Mouse (Mus musculus) adrenal gland, adult 18-20 months (tissue): ENCODE data around the gene Guk1. TPM values are rescaled to one million over a fixed set of nuclear protein-coding genes. Genes with fewer than 3 reads are reported as not detected.

Source experiments
- DNase-seq, 2 experiments: peaks; one replicate each; pipeline ENCODE4 v3.0.0; 2021 to 2022; ENCODE audit warnings: low spot score in 2 of 2
- total RNA-seq, 2 experiments: library from RNA; stranded (reverse); gene quantifications; 1 replicate in 1 of 2; 2 replicates in 1 of 2; pipeline ENCODE4 v1.2.3; 2021

Guk1 gene
- total RNA-seq, 2 experiments from 2014 or later, result 57.3 to 71.5 TPM

GRCm38 (mm10) chr11:59165616-59166241 lies 26.3 kb downstream of the Guk1 start:
- no peak for DNase-seq

- DNase-seq, result no peak
These were observed 27.6 kb downstream of the Guk1 start for GRCm38 (mm10) chr11:59164384-59164783.

- peak; percentile 93 to 94 for DNase-seq
These were observed 28.5 kb downstream of the Guk1 start, which contains the start of gene Iba57 for GRCm38 (mm10) chr11:59163255-59164236. Iba57 (minus strand) TSS chr11:59163739.

GRCm38 (mm10) chr11:59162443-59163254 lies 29.4 kb downstream of the Guk1 start:
- no peak for DNase-seq

GRCm38 (mm10) chr11:59161398-59161797 lies 30.6 kb downstream of the Guk1 start:
- DNase-seq, result no peak

GRCm38 (mm10) chr11:59159558-59159957 lies 32.5 kb downstream of the Guk1 start:
- no peak for DNase-seq

GRCm38 (mm10) chr11:59159099-59159498 lies 32.9 kb downstream of the Guk1 start:
- no peak for DNase-seq

- DNase-seq, result no peak
These were observed 36.1 kb downstream of the Guk1 start for GRCm38 (mm10) chr11:59155900-59156299.

GRCm38 (mm10) chr11:59154220-59154619 lies 37.8 kb downstream of the Guk1 start:
- no peak for DNase-seq

GRCm38 (mm10) chr11:59151729-59152128 lies 40.3 kb downstream of the Guk1 start:
- no peak for DNase-seq

GRCm38 (mm10) chr11:59149302-59149701 lies 42.7 kb downstream of the Guk1 start:
- no peak for DNase-seq

GRCm38 (mm10) chr11:59142962-59143361 lies 49.0 kb downstream of the Guk1 start:
- no peak for DNase-seq

GRCm38 (mm10) chr11:59141772-59142370 lies 50.1 kb downstream of the Guk1 start:
- DNase-seq, result no peak

- no peak for DNase-seq
These were observed 53.2 kb downstream of the Guk1 start for GRCm38 (mm10) chr11:59138537-59139486.

- DNase-seq, result no peak
These were observed 54.9 kb downstream of the Guk1 start for GRCm38 (mm10) chr11:59136994-59137706.

GRCm38 (mm10) chr11:59135904-59136452 lies 56.0 kb downstream of the Guk1 start, which contains the start of gene Obscn:
Obscn (minus strand) TSS chr11:59136402.
- DNase-seq, result no peak

- no peak for DNase-seq
These were observed 56.8 kb downstream of the Guk1 start for GRCm38 (mm10) chr11:59135051-59135820.
